Mouse (Mus musculus) megakaryocyte-erythroid progenitor cell, adult 5-6 weeks (primary cell): ENCODE results near the gene Kazn. TPM values are rescaled to one million over a fixed set of nuclear protein-coding genes. Genes with fewer than 3 reads are reported as not detected.

Source experiments
- ATAC-seq: replicated peaks from 2 replicates; pipeline ENCODE4 v1.8.0; 2016; ENCODE audit warnings: mild to moderate bottlenecking, inconsistent platforms; ENCODE audit not compliant: severe bottlenecking, poor library complexity, low FRiP score, low TSS enrichment
- total RNA-seq, 2 experiments: library from RNA; stranded (forward) in 1 of 2; stranded (reverse) in 1 of 2; fragments of 200-1000, 215-1000 nt in 1 of 2; fragments of >200 nt in 1 of 2; fragmentation: Nextera tagmentation in 1 of 2; gene quantifications; 2 replicates each; pipeline ENCODE4 v1.2.3; 2014 to 2017

Gene Kazn
- total RNA-seq, 2 experiments from 2014 or later: 2.0 TPM; not detected in 1

DNA sequence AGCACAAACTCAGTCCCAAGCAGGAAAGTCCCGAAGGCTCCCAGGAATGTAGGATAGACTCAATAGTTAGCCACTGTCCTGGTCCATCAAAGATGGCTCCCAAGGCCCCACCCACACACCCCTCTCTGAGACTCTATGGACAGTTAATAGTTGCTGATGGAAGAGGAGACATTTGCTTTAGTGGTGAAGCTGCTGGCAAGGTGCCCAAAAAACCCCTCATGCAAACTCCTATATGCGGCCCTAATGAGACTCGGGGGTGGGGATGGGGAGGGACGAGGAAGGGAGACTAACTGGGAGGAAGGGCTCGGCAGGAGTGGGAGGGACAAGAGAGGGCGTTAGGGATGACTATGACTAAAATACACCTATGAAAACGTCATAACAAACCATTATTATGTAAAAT is 29.7 kb downstream of the Kazn start:
- no peak for ATAC-seq

DNA sequence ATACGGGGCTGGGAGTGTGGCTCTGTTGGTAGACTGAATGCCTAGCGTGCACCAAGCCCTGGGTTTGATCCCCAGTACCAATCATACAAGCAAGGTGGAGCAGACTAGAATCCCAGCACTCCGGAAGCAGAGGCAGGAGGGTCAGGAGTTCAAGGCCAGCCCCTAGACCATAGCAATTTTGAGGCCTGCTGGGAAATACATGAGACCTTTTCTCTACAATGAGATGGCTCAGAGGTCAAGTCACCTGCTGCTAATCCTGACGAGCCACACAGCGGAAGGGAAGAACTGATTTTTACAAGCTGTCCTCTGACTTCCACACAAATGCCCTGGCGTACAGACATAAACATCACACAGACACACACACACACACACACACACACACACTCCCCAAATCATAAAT is 33.5 kb downstream of the Kazn start:
- no peak for ATAC-seq

GRCm38 (mm10) chr4:142196626-142197025 is 42.6 kb downstream of the Kazn start:
- no peak for ATAC-seq

DNA sequence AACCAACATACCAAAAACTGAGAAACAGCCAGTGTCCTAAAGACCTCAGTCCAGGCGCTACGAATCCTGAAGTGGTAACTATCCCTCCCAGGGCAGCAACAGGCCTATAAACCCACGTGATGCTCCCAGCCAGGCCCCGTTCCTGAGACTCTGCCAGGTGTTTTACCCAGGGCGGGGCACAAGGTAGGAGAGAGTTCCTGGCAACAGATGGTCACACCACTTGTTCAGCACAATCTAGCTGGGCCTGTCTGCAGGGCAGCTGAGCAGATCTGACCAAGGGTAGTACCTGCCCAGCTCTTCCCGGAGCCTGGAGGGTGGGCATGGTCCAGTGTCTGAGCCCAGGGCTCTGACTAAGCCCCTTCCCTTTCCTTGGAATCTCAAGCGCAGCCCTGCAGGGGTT is 45.4 kb downstream of the Kazn start:
- ATAC-seq: no peak

DNA sequence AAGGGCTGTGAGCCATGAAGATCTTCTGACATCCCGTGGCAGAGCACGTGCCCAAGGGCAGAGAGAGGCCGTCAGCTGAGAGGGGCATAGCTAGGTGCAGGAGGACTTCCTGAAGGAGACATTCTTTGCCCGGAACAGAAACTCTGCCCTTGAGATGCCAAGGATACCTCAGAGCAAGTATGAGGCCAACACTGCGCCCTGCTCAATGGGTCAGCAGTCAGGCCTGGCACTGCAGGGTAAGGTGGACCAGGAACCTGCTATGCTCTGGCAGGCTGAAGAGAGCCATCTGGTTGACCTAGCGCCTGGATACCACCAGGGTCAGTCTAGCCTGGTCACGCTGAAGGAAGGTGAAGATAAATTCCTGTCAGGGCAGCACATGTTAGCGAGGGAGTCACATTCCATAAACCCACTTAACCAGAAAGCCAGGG is 46.0 kb downstream of the Kazn start:
- no peak for ATAC-seq

DNA sequence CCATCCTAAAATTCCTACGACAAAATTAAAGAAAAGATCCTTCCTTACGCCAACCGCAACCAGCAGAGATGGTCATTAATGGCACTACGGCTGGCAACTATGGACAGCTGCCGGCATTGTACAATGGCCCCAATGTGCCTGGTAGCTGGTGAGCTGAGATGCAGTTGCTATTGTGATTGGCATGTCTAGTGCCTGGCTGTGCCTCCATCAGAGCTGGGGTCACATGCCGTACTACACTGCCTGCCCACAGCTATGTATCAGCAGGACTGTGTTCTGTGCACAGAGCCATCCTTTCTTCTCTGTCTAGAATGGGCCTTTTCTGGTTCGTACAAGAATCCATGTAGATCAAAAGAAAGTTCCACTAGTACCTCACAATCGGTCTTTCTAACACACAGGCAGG is 49.2 kb downstream of the Kazn start:
- no peak for ATAC-seq

DNA sequence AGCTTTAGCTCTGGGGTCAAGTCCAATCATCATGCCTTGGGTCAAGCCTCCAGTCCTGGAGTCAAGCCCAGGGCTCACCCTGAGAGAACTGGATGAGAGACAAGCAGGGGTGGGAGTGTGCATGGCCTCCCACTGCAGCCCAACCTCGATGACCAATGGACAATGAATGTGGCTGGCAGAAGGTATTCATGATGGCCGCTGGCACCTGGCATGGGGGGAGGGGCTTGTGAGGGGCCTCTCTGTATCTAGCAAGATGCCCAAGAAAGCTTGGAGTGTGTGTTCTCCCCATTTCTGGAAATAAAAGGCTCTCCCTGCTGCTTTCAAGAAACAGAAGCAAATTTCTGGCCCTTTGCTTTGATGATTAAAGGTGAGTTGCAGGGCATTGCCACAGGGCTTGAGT is 50.7 kb downstream of the Kazn start:
- ATAC-seq: no peak

- ATAC-seq: no peak
These were observed 53.0 kb downstream of the Kazn start for GRCm38 (mm10) chr4:142186155-142186554.

- no peak for ATAC-seq
These were observed 53.7 kb downstream of the Kazn start for GRCm38 (mm10) chr4:142185533-142185900.

GRCm38 (mm10) chr4:142184852-142185532 is 54.2 kb downstream of the Kazn start:
- ATAC-seq: no peak

- ATAC-seq: no peak
These were observed 55.6 kb downstream of the Kazn start for GRCm38 (mm10) chr4:142183591-142183990.

DNA sequence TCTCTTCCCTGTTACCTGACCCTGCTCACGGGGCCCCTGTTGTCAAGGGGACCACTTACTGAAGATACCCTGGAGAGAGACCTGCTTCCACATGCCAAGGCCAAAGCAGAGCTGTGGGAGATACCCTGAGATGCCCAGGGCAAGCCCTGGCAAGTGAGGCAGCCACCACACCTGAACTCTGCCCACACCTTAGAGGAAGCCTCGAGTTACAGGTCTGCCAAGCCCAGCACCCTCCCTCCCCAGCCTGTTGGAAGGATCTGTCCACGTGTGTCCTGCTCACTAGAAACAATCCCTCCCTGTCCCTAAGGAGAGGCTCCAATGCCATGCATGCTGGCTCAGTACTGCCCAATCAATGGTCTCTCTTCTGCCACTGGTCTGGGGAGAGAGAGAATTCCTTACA is 56.2 kb downstream of the Kazn start:
- ATAC-seq: no peak

DNA sequence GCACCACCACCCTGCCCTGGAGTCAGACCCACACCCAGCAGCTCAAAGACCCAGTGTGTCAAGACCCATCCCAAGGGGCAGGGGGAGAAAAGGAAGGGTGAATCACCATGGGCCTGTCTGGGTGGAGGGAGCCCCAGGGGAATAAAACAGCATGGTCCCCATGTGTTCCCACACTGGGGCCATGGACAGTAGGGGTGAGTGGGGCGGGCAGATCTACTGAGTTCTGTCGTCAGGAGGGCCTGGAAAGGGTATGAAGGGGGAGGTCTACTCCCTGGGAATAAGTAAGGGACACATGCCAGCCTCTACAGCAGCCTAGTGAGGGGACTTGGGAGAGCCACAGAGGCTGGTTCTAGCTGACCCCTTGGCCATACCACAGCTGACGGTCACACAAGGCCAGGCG is 57.6 kb downstream of the Kazn start:
- no peak for ATAC-seq

- ATAC-seq: no peak
These were observed 58.3 kb downstream of the Kazn start for GRCm38 (mm10) chr4:142180874-142181273.

- no peak for ATAC-seq
These were observed 58.9 kb downstream of the Kazn start for GRCm38 (mm10) chr4:142180289-142180688.

DNA sequence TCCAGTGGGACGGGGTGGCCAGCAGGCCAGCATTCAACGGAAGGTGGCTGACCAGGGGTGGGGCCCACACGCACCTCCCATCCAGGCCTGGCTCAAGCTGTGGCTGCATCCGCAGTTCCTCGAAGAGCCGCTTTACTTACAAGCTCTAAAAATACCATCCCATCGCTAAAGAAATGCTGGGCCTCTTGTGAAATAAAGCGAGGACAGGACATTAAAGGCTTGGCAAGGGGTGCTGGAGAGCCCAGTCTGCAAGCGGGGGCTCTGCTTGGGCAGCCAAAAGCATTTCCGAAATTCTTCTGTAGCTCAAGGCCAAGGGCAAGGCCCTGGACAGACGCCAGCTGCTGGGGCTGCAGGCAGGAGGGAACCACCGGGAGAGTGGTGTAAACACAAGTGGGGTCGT is 59.7 kb downstream of the Kazn start:
- ATAC-seq: no peak

DNA sequence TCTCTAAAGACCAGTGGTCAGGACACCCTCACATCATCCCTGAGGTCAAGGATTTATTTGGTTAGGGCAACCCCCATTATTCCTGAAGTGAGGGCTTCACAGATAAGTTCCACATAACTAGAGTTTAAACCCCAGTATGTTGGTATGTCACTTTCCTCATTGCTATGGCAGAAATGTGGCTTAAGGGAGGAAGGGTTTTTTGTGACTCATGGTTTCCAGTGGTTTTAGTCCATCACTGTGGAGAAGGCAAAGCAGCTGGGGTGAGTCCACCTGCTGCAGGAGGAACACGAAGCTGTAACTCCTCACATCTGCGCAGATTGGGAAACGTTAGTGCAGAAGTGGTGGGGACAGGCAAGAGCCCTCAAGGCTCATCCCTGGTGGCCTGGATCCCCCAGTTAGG is 62.5 kb downstream of the Kazn start:
- no peak for ATAC-seq

DNA sequence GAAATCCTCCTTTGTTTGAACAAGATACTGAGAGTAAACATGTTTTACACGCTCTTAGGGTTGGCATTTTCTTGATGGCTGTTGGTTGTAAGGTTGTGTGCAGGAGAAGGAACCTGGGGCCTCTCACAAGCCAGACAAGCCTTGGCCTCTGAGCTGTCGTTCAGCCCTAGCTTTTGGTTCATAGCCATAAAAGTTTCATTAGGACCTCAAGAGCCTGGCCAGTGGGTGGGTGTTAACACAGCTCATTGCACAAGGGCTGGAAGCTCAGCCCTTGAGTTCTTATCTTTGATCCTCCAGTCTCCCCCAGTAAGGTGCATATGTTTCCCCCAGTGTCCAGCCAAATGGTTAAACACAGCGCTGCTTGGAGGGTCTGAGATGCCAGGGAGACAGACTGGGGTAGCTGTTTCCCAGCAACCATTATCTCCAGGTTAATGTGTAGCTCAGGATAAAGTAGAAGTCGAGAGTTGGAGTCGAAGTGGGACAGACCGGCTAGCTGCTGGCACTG is 65.2 kb downstream of the Kazn start:
- ATAC-seq: no peak

- ATAC-seq: no peak
These were observed 66.3 kb downstream of the Kazn start for GRCm38 (mm10) chr4:142172942-142173341.

GRCm38 (mm10) chr4:142171788-142172497 is 67.3 kb downstream of the Kazn start:
- ATAC-seq: no peak
